Mouse (Mus musculus) liver (tissue): ENCODE measurements around the gene Pitpnb.

Experiments
- DNase-seq: peaks from one replicate; pipeline ENCODE4 v3.0.0-alpha.2; 2020; ENCODE audit warnings: mixed read lengths

The Pitpnb gene

DNA sequence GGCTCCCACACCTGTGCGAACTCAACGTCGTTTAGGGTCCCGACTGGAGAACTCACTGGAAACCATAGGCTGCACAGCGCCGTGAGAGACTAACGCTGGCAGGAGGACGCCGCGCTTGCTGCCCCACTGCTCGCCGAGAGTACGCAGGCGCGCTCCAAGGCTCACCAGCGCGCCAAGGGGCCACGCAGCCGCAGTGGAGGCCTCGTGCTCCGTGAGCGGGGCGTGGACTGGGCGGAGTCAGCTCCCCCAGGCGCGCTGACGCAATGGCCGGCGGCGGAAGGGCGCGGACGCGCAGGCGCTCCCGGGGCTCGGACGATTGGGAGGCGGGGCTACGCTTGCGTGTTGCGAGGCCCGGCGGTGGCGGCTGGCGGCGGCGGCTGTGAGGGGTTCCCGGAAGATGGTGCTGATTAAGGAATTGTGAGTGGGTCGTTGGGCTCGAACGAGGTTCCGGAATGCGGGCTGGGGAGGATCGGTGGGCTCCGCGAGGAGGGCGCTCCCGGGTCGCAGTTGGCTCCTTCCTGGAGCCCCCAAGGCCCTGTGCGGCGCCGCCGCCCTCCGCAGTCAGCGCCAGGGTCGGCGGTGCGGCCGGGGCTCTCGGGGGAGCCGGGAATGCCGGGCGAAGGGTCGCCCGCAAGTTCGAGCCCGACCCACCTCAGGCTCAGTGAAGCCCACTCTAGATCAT lies at the start of gene Pitpnb:
Gene Pitpnb, plus strand, starts transcription at position 347 of the 682 bp plus-strand sequence.
- peak; percentile 98 for DNase-seq

DNA sequence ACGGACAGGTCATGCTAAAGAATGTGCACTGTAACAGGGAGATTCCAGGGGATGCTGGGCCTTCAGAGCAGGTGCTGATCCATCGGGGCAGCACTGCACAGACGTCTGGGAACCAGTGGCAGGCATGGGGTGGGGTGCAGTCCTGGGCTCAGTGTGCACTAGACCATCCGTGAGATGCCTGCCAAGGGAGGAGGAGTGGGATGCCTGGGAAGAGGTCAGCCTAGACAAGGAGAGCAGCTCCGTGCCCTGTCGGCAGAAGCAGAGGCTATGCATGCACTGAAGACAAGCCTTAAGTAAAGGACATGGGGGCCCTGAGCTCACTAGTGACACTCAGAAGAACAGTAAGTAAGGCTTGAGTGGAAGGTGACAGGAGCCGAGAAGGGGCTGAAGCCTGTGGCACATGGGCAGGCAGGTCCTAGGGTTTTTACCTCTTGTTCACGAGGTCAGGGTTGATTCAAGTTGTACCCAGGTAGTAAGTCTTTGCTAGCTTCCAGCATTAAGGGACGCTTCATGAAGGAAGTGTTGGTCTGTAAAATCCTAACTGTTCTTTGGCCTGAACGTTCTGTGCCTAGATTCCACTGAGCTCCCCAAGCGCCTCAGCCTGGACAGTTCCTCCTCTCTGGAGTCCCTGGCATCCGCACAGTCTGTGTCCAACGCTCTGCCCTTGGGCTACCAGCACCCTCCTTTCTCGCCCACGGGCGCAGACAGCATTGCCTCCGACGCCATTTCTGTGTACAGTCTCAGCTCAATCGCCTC lies 46.0 kb upstream of the Pitpnb start:
- no peak for DNase-seq

DNA sequence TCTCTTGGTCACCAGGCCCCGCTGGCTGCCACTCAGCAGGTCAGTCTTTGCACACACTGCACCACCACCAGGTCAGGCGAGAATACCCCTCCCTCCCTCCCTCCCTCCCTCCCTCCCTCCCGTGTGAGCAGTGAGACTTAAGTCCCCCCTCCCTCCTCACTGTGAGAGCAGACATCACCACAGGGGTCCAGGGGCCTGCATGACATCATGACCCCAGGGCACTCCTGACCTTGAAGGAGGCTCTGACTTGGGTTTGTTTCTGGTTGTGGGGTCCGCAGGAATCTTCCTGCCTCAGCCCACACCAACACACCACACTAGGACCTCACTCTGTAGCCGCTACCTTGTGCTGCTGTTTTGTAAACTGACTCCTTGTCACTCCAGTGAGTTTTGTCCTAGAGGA lies 43.0 kb upstream of the Pitpnb start:
- DNase-seq = no peak

DNA sequence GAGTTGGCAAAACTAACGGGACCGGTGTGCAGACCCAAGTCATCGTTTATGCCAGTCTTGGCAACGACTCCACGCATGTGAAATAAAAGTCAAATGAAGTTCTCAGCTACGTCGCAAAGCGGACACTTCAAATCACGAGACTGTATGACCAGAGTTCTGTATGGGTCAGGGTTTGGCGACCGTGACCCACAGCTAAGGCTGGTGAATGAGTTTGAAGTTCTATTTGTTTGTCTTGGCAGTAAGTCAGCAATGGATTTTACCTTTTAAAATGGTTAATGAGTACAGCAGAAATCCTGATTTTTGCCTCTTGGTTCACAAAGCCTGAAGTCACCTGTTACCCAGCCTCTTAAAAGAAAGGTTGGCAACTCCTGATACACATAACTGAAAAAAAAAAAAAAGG lies 42.1 kb upstream of the Pitpnb start:
- no peak for DNase-seq

DNA sequence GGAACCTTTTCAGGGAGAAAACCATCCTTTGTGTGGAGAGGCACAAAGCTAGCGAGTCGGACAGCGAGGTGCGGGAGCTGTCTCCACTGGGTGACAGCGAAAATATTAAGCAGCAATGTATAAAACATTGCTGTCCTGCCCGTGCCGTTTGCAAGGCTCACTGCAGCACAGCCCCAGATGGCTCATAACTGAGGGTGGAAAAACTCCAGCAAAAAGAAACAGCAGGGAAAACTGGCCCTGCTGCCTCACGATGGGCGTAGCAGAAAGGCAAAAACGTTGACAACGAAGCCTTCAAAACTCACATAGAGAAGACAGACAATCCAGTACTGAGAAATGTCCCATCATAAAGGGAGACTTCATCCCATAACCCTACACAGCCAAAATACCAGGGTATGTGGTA lies 40.5 kb upstream of the Pitpnb start:
- DNase-seq = no peak

DNA sequence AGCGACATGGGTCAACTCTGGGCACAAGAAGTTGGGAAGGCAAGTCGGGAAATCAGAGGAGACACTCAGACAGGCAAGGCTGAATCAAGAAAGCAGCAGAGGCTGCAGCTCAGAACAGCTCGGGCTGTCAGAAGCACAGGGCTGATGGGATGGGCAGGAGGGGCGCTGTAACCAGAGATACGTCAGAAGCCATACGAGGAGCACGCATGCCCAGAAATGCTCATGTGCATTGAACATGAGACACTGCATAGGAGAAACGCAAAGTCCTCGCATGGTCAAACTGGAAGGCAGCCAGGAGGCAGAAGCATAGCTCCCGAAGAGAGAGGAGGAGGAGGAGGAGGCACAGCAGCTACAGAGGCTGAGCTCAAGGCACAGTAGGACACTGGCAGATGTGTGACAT lies 38.9 kb upstream of the Pitpnb start:
- DNase-seq = no peak

DNA sequence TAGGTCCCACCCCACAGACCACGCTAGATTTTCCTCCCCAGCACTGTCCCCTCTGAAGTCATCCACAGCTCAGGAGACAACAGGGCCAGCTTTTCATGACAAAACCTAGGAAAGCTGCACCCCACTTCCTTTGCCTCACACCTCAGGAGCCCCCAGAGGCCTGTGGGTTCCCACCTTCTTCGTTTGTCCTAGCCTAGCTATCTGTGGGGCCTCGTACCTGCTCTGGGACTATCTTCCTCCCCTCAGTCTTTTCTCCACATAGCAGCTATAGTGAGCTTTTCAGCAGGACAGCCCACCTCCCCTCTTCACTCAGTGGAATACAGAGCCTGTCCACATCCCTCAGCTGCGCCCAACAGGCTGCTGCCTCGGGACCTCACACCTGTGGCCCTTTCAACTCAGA lies 32.8 kb upstream of the Pitpnb start:
- no peak for DNase-seq

DNA sequence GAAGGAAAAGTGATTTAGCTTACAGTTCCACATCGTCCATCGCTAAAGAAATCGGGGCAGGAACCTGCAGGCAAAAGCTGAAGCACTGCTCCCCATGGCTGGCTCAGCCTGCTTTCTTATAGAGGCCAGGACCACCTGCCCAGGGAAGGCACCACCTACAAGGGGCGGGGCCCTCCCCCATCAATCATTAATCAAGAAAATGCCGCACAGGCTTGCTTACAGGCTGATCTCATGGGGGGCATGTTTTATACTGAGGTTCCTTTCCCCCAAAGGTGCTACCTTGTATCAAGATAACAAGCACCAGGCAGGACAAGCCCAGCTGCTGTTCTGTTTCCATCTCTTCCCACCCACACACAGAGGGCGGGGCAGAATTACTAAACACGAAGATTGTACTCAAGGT lies 31.9 kb upstream of the Pitpnb start:
- DNase-seq = no peak

DNA sequence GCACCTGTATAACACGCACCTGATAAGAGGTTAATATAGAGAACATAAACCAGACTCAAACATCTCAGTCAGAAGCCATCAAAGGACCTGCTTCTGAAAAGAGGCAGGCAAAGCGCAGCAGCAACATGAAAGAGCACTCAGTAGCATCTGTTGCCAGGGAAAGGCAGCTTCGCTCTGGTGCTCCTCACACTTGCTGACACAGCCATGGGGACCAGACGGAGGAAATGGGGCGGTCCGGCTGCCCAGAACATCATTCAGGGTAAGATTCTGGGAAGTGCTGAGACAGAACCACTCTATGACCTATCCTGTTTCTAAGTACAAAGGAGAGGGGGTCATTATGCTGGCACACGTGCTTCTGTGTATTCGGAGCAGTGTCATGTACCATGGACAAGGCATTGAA lies 29.8 kb upstream of the Pitpnb start:
- no peak for DNase-seq

DNA sequence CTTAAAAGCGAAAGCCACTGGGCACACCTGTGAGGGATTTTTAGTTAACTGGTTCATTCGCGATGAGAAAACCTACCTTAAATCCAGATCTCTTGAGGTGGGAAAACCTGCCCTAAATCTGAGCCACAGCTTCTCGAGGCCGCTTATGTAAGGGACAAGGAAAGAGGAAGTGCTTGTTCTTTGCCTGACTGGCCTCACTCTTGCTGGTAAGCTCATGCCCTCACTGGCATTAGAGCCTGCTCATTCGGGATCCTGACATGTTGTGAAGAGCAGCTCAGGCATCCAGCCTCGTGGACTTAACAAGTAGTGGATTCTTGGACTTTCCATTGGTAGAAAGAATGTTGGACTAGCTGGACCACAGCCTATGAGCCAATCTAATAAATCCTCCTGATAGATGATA lies 28.8 kb upstream of the Pitpnb start:
- DNase-seq = no peak

DNA sequence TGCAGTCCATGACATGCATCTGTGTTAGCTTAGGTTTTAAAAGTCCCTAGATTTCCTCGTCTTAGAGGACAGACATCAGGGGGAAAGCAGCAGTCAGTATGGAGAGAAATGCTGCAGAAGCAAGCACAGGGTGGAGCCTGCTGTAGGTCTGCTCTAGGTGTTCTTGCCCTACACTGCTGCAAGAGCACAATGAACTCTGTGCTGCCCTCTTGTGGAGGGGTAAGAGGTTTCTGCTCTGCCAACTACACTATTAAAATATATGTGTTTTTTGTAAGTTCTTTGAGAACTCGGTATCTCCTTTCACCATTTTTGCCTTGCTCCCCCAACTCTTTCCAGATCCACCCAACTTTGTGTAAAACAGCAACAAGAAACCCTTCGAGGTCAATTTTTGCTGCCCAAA lies 25.8 kb upstream of the Pitpnb start:
- no peak for DNase-seq

DNA sequence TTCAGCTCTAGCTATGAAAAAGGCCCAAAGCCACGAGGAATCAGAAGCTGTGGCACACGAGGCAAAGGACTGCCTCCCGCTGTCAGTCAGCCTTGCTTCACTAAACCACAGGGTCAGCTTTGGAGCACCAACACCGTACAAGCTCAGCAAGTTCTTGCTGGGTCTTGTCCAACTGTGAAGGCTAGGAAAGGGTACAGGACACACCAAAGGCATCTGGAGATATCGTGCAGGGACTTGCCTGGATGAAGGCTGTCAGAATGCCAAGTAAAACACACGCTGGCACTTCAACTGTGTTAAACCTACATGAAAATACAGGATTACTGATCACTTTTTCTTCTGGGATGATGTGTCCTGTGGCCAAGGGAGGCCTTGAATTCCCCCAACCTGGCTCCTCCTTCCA lies 20.4 kb upstream of the Pitpnb start:
- no peak for DNase-seq

DNA sequence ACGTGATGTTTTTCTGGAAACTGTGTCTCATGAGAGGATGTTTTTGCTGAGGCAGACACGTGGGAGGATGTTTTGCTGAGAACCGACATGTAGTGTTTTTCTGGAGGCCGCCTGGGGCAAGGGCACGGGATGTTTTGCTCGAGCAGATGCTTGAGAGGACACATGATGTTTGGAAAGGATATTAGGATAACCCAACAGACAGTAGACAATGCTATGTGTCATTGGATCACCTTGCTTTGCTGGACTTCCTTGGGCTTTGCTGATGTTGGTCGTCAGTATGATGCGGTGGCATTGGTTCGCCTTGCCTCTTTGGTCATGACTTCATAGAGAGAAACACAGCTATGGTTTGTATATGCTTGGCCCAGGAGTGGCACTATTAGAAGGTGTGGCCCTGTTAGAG lies 16.7 kb upstream of the Pitpnb start:
- DNase-seq = no peak

DNA sequence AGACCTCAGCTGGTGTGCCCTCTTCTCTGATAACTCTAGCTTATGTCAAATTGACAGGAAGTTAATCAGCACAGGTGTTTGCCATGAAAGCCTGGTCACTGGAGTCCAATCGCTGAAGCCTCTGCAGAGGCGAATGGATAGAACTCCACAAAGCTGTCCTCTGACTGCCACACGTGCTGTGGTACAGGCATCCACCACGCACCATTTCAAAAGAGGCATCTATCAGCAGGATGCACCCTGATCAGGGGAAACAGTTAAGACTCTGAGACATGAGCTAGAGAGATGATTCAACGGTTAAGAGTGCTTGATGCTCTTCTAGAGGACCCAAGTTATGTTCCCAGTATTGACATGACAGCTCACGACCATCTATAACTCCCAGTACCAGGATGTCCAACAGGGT lies 15.5 kb upstream of the Pitpnb start:
- DNase-seq = no peak

DNA sequence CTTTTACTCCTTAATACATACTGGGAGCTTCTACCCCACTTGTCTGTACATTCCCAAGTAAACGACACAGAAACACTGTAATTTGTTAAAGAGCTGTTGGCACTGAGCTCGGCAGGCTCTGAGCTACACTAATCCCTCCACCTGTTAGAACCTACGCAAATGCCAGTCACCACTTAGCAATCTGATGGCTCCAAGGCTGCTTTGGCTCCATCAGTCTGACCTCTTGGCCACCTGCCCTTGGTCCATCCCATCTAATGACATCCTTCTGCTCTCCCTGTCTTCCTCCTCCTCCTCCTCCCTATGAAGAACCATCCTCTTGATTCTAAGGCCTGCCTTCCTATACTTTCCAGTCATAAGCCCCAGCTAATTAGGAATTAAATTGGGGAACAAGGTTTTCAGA lies 13.0 kb upstream of the Pitpnb start:
- DNase-seq = no peak

DNA sequence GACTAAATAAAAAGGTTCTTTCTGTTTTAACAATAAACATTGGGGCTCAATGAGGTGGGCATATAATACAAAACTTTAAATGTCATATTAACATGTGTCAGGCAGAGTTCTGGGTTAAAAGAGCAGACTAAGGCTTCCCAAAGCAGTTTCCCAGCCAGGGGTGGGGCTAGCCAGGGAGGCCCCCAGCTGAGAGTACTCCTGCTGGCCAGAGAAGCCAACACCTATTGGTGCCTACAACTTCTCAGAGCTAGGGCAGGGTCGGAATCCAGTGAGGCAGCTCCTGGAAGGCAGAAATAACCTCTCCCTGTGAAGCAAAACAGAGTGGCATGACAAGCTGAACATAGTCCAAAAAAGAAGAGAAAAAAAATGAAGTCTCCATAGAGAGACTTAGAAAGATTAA lies 11.6 kb upstream of the Pitpnb start:
- DNase-seq = no peak

DNA sequence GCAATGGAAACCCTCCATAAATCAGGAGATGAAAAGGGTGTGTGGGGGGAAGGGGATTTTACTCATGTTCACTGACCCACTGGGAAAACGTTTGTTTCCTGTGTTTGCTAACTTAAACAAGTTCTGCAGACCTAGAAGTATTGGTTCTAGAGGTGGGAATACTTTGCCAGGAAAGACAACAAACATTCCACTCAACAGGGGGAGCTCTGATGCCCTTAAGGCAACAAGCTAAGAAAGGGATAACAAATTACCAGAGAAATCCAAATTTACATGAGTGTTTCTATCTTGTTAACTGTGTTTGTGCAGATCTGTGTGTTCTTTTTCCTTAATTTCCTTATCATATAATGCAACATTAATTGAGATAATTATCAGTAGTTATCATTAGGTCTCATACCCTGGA lies 4.8 kb upstream of the Pitpnb start:
- no peak for DNase-seq

DNA sequence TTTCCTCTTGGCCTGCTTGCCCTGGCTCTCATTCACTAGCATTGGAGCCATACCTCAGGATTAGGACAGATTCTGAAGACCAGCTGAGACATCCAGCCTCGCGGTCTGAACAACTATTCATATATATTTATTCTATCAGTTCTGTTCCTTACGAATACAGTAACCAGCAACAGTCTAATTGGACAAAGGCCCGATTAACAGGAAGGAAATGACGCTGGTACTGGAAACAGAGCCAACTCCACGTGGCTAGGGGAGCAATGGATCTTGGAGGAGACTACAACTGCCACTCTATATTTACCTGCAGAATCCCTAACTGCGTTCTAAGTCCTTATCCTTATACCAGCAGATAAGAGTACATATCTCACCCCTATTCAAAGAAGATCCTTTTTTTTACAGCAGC lies 3.1 kb upstream of the Pitpnb start:
- no peak for DNase-seq

DNA sequence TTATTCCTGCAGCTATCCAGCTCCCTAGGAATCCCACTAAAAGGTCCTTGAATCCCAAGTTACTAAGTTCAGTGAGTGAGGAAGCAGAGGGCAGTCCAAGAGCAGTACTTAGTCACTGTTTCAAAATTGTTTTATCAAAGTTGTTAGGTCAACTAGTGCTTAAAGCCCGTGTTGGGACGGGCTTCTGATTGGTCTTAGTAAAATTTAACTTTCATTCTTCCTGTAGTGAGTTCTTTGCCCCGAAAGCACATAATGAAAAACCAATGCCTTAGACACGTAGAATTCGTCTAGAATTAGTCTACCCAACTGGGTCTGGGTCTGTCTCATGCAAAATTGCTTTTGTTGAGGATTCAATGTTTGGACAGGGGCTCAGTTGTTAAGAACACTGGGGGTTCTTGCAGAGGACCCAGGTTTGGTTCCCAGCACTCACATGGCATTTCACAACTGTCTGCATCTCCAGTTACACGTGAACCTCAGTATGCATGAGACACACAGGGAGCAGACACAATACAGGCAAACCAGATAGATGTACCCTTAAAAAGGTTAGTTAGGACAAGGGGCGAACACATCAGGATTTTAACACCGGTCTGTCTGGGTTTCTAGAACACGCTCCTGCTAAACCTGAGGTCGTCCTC lies 664 bp upstream of the Pitpnb start:
- DNase-seq = no peak

DNA sequence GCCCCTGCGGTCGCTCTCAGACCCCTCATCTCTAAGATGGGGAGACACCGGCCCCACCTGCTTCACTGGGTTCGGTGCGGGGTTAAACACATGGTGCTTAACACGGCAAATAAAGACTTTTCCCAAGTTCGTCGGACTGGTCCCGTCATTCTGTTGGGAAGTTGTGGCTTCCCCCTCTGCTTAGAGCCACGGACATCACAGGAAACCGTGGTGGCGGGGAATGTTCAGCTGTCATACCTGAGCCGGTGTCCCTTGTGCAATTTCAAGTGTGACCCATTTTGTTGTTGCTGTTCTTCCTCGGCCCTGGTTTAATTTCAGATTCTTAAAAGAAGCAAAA lies 504 bp downstream of the Pitpnb start:
- DNase-seq = no peak

DNA sequence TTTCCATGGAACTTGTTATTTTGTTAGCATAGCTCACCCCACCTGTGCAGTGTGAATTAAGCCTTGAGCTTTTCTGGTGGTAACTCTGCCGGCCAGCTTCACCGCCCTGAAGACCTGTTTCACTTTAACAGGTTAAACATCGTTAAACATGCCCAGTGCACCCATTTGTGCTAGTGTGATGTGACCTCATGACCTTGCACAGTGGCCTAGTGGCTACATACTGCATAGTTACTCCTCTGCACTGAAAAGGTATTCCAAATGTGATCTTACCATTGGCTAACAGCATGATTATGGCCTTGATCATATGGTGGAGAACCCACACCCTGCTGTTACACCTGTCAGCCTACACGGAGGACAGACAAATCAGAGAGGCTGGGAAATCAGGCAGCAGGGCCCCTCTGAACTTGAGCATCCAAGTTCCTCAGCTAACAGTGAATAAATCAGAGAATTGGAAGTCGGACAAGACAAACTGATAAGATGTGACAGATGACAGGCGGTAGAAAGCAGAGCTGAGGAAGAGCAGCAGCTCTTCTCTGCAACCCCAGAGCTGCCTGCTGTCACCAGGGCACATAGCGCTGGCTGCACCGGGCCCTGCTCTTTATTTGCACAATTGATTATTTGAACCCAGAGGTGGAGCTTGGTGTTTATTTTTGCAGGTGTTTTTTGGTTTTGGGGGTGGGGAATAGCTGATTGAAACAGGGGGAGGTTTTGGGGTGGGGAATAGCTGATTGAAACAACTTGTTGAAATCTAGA lies 5.6 kb downstream of the Pitpnb start:
- peak; percentile 31 for DNase-seq

DNA sequence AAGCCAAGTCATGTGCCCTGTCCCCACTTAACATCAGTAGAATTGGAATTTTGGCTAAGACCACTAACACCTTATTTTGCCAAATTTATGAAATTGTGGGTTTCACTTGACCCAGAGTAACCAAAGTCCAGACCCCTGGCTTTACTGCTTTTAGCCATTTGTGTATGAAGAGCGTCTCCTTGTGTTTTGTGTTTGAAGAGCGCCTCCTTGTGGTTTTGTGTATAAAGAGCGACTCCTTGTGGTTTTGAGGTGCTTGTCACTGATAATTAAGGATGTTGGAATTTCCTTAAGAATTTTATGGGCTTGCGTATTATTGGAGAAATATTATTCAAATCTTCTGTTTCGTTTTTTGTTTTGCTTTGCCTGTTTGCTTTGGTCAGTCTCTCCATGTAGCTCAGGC lies 11.0 kb downstream of the Pitpnb start:
- no peak for DNase-seq

DNA sequence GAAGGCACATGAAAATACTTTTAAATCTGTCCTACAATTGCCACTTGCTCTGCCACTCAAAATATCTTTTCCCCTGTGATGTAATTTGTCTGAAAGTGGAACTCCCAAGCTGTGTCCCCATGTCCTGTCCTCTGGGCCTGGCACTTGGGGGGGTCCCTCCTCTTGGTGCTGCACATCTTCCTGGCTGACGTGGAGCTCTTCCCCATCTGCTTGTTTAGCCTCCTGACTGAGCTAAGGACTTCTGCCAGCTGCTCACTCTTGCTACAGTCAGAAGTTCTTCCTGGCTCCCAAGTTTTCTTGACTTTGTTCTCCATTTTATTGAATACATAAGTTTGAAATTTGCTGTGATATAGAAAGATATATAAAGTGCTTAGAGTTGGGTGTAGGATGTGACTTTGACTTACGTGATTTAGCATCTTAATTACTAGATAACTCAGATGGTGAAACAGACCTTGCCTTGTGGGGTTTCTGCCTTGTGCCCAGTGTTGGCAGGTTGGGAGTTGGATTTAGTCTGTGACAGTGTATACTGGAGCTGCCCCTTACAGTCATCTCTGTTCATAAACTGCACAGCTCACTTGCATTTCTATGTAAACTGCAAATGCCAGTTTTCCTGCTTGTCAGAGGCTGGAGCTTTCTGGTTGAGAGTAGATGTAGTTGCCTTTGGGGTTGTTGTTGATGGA lies 14.3 kb downstream of the Pitpnb start:
- DNase-seq = no peak
